Mouse (Mus musculus) right cerebral cortex, postnatal 36 days (tissue): Measurements from ENCODE around the gene Yipf1.
"Not testable (repeated sequence)": the region's sequence is repeated elsewhere in the genome, so short reads cannot be mapped to it uniquely, and the experiment has no call there.

Experiments
- DNase-seq, 2 experiments: peaks; one replicate each; pipeline ENCODE4 v3.0.0; 2022; ENCODE audit warnings: low spot score in 2 of 2, mixed read lengths in 1 of 2

Yipf1 gene

GRCm38 (mm10) chr4:107323113-107323512, 8.9 kb downstream of the Yipf1 start:
- no peak for DNase-seq

DNA sequence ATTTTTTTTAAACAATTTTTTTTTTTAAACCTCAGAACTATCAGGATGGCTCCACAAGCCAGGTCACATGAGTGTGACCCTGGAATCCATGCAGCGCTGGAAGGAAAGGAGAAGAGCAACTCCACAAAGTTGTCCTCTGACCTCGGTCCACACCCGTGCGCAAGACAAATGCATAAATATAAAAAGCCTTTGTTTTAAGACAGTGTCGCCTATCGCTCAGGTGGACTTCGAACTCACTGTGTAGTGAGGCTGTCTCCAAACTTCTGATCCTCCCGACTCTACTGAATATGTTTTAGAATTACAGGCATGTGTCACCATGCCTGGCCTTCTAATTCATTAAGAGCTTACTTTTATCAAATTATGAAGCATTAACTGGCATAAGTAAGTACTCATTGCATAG, 14.4 kb downstream of the Yipf1 start:
- no peak for DNase-seq

GRCm38 (mm10) chr4:107333514-107333913, 19.4 kb downstream of the Yipf1 start:
- no peak for DNase-seq

DNA sequence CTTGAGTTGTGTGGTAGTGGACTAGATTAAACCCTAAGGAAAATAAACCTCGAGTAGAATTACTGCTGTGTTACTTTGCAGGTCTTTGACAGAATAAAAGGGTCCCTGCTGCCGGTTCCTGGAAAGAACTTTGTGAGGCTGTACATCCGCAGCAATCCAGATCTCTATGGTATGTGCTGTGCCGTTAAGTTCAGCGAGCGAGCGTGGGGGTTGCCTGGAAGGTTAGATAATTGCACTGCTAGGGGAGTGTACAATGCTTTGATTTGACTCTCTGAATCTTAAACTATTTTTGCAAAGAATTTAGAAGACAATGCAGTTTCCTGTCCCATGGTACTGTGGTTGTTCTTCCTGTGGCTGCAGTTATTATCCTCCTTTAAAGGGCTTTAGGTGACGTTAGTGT, 22.2 kb downstream of the Yipf1 start:
- DNase-seq = no peak

DNA sequence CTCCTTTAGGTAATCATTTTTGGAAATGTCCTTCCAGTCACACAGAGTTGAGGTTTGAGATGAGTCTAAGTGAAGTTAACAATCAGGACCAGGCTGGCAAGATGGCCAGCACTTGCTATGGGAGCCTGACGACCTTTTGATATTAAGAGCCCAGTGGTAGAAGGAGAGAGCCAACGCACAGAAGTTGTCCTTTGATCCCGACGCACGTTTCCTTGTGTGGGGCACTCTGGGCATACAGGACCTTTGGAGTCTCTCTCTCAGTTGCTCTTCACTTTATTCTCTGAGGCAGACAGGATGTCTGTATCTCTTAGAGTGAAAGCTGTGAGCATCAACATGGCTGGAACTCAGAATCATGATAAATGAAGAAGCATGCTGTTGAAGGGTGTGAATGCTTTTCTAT, 23.3 kb downstream of the Yipf1 start:
- DNase-seq = no peak

DNA sequence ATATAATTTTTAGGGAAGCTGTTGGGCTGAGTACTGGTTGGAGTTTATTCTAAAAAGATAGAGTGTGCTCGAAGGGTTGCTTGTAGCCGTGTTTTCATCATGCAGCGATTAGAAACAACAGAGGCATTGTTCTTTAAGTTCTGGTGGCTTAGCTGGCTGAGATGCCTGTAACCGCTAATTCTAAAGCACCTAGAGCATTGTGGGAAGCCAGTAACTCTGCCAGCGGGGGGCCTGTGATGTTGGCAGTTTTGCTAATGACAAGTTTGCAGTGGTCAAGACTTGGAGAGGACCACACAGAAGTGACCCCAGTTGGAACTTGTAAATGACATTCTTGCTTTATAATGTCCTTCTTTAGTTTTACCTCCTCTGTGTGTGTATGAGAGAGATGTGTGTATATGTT, 27.2 kb downstream of the Yipf1 start:
- DNase-seq = no peak

GRCm38 (mm10) chr4:107344612-107345011, 30.4 kb downstream of the Yipf1 start:
- peak in 1 of 2 experiments; percentile 44 for DNase-seq

- DNase-seq = no peak
These were observed 33.1 kb downstream of the Yipf1 start for GRCm38 (mm10) chr4:107347221-107347620.

DNA sequence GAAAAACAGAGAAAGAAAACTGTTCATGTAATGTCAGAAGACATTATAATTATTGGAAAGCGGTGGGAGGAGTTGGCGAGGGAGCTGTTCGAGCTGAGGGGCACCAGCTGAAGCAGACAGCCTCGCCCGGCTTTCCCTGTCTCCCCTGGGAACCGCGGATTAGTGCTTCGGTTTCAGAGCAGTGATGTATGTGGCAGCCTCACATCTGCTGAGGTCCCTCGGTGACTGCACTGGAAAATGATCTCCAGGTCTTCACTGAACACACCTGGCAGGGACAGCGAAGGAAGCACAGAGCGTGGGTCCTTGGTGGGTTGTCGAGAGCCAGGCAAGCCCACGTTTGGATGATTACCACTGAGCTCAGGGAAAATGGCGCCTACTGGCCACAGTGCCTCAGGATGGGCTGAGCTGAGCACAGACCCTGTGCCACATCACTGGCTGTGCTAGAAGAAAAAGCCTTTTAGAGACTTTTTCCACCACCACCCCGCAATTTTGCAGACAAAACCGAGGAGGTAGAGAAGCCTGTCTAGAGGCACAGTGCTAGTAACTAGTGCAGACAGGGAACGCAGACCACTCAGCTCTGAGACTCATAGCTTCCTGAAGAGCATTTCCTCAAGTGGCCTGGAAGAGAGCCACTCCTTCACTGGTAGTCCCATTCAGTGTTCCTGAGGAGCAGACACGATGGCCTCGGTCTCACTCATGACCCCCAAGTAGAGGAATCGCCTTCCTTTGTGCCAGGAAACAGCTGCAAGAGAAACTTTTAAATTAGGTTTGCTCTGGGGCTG, 34.6 kb downstream of the Yipf1 start:
- DNase-seq = no peak

GRCm38 (mm10) chr4:107349311-107350008, 35.3 kb downstream of the Yipf1 start:
- DNase-seq = no peak

GRCm38 (mm10) chr4:107351368-107351767, 37.2 kb downstream of the Yipf1 start:
- DNase-seq = no peak

GRCm38 (mm10) chr4:107353612-107354011, 39.4 kb downstream of the Yipf1 start:
- no peak for DNase-seq

DNA sequence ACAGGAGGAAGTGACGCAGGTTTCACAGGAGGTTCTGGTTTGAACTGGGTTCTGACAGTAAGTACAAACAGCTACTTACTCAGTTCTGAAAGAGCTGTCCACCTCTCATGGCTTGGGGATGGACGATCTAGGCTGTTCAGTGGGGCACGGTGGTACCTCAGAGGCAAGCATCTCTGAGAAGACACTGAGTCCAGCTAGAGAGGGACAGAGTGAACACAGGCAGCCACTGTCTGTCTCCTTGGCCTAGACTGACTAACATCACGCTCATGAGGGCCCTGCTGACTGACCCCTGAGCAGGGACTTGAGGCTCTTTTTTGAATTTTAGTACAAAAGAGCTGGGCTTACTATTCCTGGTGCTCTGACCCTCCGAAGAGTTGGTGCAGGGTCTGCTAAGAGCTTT, 40.0 kb downstream of the Yipf1 start:
- DNase-seq = no peak

DNA sequence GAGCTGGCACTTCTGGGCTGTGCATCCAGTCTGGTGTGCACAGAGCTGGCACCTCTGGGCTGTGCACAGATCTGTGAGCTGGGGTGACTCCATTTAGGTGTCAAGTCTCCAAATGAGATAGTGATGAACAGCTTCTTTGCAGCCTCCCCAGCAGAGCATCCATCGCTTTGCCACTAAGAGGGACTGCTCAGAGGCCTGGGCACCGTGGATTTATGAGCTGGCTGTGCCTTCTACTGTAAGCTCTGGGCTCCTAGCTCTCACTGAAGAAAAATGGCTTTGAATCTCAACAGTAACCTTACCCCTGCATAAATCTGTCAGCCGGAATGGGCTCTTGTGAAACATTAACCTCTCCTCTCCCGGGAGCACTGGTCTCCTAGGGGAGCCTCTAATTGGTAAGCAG, 40.4 kb downstream of the Yipf1 start:
- no peak for DNase-seq

DNA sequence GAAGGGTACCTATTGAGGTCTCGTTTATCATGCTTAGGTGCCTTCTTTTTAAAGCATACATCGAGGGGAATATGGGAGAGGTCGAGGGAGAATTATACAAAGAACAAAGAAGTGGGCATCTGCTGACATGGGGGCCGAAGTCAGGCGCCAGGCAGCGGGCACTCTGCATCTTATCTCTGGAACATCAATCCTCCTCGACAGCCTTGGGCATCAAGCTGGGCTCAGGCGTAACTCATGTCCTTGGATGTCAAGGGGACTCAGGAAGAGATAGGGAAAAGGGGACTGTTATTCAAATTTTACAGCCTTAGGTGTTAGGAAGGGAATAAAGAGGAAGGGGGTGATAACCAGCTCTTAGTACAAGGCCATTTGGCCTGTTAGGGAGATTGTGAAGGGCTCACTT, 43.0 kb downstream of the Yipf1 start:
- not testable (repeated sequence) for DNase-seq

- peak in 1 of 2 experiments; percentile 16 for DNase-seq
These were observed 44.3 kb downstream of the Yipf1 start for GRCm38 (mm10) chr4:107358460-107358859.

GRCm38 (mm10) chr4:107360457-107361145, 46.4 kb downstream of the Yipf1 start:
- no peak for DNase-seq

- no peak for DNase-seq
These were observed 48.6 kb downstream of the Yipf1 start for GRCm38 (mm10) chr4:107362755-107363154.

DNA sequence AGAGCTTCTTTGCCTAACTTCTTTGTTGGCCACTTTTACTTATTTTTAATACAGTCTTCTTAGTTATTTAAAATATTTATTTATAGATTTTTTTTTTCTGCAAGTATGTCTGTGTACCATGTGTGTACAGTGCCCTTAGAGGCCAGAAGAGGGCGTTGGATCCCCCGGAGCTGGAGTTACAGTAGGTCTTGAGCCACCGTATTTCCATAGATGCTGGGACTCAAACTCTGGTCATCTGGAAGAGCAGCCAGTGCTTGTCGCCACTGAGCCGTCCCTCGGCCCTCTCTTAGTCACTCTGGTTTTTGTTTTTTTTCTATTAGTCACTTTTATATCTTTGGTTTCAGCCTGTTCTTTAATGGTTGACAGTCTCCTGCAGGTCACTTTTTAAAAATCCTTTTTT, 49.4 kb downstream of the Yipf1 start:
- no peak for DNase-seq

- no peak for DNase-seq
These were observed 50.1 kb downstream of the Yipf1 start for GRCm38 (mm10) chr4:107364190-107364639.

DNA sequence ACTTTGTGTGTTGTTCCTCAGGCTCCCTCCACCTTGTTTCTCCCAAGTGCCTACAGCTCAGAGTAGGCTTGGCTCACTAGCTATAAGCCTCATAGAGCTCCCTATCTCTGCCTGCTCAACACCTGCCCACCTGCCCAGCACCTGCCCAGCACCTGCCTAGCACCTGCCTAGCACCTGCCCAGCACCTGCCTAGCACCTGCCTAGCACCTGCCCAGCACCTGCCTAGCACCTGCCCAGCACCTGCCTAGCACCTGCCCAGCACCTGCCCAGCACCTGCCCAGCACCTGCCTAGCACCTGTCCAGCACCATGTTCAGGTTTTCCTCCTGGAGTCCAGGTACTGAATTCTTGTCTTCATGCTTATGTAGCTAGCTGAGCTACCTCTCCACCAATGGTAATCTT, 52.2 kb downstream of the Yipf1 start:
- DNase-seq = not testable (repeated sequence)

DNA sequence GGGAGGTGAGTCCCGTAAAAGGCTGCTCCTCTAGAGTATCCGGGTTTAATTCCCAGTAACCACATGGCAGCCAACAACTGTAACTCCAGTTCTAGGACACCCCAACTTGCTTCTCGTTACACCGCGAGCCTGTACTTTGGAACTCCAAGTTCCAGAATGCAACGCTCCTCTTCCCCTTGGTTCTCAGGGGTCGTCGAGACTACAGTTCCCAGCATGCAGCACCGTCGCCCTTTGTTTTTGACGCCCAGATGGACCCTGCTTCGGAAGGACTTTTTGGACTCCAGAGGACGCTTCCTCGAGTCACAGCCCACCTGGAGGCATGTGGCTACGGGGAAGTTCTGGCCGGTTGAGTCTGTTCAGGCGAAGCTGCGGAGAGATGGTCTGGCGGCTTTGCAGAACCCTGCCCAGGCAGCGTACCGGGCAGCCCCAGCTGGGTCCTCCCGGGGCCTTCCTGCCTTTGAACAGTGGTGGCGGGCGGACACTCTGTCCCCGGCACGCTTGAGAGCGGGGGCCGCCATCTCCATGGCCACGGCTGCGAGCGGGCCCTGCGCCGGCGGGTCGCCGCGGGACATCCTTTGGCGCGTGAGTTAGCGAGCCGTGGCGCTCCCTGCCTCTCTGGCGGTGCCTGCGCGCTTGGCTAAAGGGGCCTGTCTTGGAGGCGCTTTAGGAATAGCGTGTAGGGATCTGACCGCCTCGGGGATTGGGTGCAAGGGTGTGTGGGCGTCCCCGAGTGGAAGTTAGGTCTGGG, 53.6 kb downstream of the Yipf1 start, which contains the start of gene Ndc1:
Ndc1 (plus strand) TSS at position 218 of the 748 bp plus-strand sequence.
- DNase-seq = peak; percentile 83 to 84
